Mouse (Mus musculus) heart, embryonic 16.5 days (tissue): ENCODE measurements at regions not wholly inside any gene's neighbourhood (a gene's known extent, or its start where the extent isn't known, plus 50 kb on each side); places are given as distances from the start of the nearest gene placed in this dataset.

ENCODE experiments used
- ATAC-seq: fragments of 200-750 bp; cut with Nextera tagmentation; replicated peaks from 2 replicates; pipeline ENCODE4 v1.8.0; 2017; ENCODE audit warnings: moderate number of reproducible peaks; ENCODE audit not compliant: insufficient read depth, low FRiP score; ENCODE audit errors: extremely low read depth
- H3K27ac ChIP-seq: fragments of 300-500 bp; sonication (generic); 2 replicates; pipeline ENCODE4 v1.5.1; 2014; ENCODE audit warnings: mild to moderate bottlenecking, low read length, control low read depth, moderate library complexity
- H3K27me3 ChIP-seq: fragments of 300-500 bp; sonication (generic); 2 replicates; pipeline ENCODE4 v1.6.1; 2014; ENCODE audit warnings: low read length, mixed read lengths; ENCODE audit not compliant: control insufficient read depth, insufficient read depth
- H3K36me3 ChIP-seq: fragments of 300-500 bp; sonication (generic); 2 replicates; pipeline ENCODE4 v1.6.1; 2014; ENCODE audit not compliant: control insufficient read depth, insufficient read depth
- H3K4me1 ChIP-seq: fragments of 300-500 bp; sonication (generic); 2 replicates; pipeline ENCODE4 v1.6.1; 2014; ENCODE audit warnings: low read length, mixed read lengths; ENCODE audit not compliant: control insufficient read depth, insufficient read depth
- H3K4me2 ChIP-seq: fragments of 300-500 bp; sonication (generic); 2 replicates; pipeline ENCODE4 v1.6.1; 2014; ENCODE audit warnings: low read depth, mild to moderate bottlenecking, control low read depth, low read length
- H3K4me3 ChIP-seq: fragments of 300-500 bp; sonication (generic); 2 replicates; pipeline ENCODE4 v1.5.1; 2014; ENCODE audit warnings: mild to moderate bottlenecking, control low read depth, low read length
- H3K9ac ChIP-seq: fragments of 300-500 bp; sonication (generic); 2 replicates; pipeline ENCODE4 v1.6.1; 2014; ENCODE audit warnings: low read length, control low read depth
- H3K9me3 ChIP-seq: fragments of 300-500 bp; sonication (generic); replicated peaks from 2 replicates; pipeline ENCODE4 v1.6.1; 2016; ENCODE audit warnings: low read length; ENCODE audit not compliant: control insufficient read depth
- WGBS: fragments of 180-500 bp; shearing (Covaris S2); extraction: QIAGEN DNeasy Blood & Tissue Kit; methylation state at CpG from one replicate; pipeline ENCODE4 v1.1.7; 2014; 5-methylcytosine and 5-hydroxymethylcytosine counted together

GRCm38 (mm10) chr17:9839256-9839655 is 169.7 kb upstream of the Pabpc6 start:
- WGBS, result 59% methylated on average over 7 of the region's 7 CpGs

GRCm38 (mm10) chr17:9836995-9837842 is 167.7 kb upstream of the Pabpc6 start:
- H3K4me3 ChIP-seq, result no peak overlapping the region
- ATAC-seq, result peak; percentile 63; the same call in 1 of the 2 replicates
- no peaks in the 10 kb centered on the region for H3K36me3 ChIP-seq
- H3K4me1 ChIP-seq, result peaks cover 10% of the 10 kb centered on the region
- no peak overlapping the region for H3K4me2 ChIP-seq
- peak overlapping the region; percentile 49 for H3K27ac ChIP-seq
- H3K9ac ChIP-seq, result no peak overlapping the region
- peaks cover 7% of the 10 kb centered on the region for H3K9me3 ChIP-seq
- 53% methylated on average over 7 of the region's 7 CpGs for WGBS
- no peaks in the 10 kb centered on the region for H3K27me3 ChIP-seq

More at GRCm38 (mm10) chr17:9839256-9839655, 169.7 kb upstream of the Pabpc6 start:
- H3K4me3 ChIP-seq, result no peak overlapping the region
- ATAC-seq, result no peak
- peaks cover 7% of the 10 kb centered on the region for H3K9me3 ChIP-seq
- H3K4me2 ChIP-seq, result no peak overlapping the region
- no peaks in the 10 kb centered on the region for H3K27me3 ChIP-seq
- no peaks in the 10 kb centered on the region for H3K36me3 ChIP-seq
- H3K4me1 ChIP-seq, result peaks cover 10% of the 10 kb centered on the region
- no peak overlapping the region for H3K27ac ChIP-seq
- H3K9ac ChIP-seq, result no peak overlapping the region

DNA sequence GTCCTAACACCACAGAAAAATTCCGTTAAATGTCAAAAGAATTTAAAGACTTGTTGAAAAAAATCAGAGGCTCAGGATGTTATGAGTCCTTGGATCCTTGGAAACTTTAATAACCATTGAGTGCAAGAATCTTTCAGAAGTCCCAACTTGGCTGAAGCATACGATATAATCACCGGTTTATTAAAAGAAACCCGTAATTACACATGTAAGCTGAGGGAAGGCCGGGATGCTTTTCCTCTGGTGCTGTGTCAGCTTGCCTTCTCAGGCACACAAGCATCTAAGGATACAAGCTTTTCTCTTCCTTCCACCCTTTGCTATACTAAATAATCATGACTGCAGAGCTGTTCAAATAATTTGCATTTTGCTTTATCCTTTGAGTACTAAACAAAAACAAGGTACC is 160.4 kb upstream of the Pabpc6 start:
- no peak for ATAC-seq
- Histone ChIP-seq H3K4me2 (no peak overlapping the region), H3K4me3 (no peak overlapping the region), H3K9ac (no peak overlapping the region), H3K36me3 (no peaks in the 10 kb centered on the region), H3K27me3 (no peaks in the 10 kb centered on the region), H3K27ac (no peak overlapping the region), H3K9me3 (no peaks in the 10 kb centered on the region), H3K4me1 (no peaks in the 10 kb centered on the region)
- 79% methylated on average over 5 of the region's 5 CpGs for WGBS

DNA sequence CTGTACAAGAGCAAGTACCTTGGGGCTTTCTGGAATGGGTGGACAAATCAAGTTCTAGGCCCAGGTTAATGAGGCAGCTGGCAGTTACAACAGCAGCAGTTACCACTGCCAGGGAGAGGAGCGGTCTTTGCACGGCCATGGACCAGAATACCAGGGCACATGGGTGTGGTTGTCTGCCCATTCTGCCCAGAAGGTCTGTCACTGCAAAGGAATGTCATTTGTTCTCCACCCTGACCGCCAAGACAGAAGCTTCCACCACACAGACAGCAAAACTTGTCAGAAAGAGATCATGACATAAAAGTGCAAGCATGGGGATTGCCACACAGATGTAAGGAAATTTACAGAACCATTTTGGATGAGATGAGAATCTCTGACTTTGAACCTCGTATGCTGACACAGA is 151.8 kb upstream of the Pabpc6 start:
- no peak overlapping the region for H3K27ac ChIP-seq
- 76% methylated on average over 4 of the region's 4 CpGs for WGBS
- no peak for ATAC-seq
- no peak overlapping the region for H3K9ac ChIP-seq
- H3K36me3 ChIP-seq, result no peaks in the 10 kb centered on the region
- H3K9me3 ChIP-seq, result peaks cover 4% of the 10 kb centered on the region; the same call in 1 of the 2 replicates
- H3K27me3 ChIP-seq, result no peaks in the 10 kb centered on the region
- H3K4me3 ChIP-seq, result no peak overlapping the region
- H3K4me2 ChIP-seq, result no peak overlapping the region
- H3K4me1 ChIP-seq, result no peaks in the 10 kb centered on the region

GRCm38 (mm10) chr17:9817056-9817455 is 147.5 kb upstream of the Pabpc6 start:
- H3K4me2 ChIP-seq, result no peak overlapping the region
- H3K4me3 ChIP-seq, result no peak overlapping the region
- no peak overlapping the region for H3K27ac ChIP-seq
- H3K4me1 ChIP-seq, result no peaks in the 10 kb centered on the region
- no peaks in the 10 kb centered on the region for H3K27me3 ChIP-seq
- no peaks in the 10 kb centered on the region for H3K36me3 ChIP-seq
- H3K9ac ChIP-seq, result no peak overlapping the region
- peaks cover 4% of the 10 kb centered on the region; the same call in 1 of the 2 replicates for H3K9me3 ChIP-seq
- ATAC-seq, result no peak

- ATAC-seq, result no peak
- no peak overlapping the region for H3K9ac ChIP-seq
- no peaks in the 10 kb centered on the region for H3K36me3 ChIP-seq
- H3K4me1 ChIP-seq, result no peaks in the 10 kb centered on the region
- H3K9me3 ChIP-seq, result 0 out of 2 replicates have a peak, but pooled peaks cover 2% of the 10 kb centered on the region
- no peaks in the 10 kb centered on the region for H3K27me3 ChIP-seq
- H3K4me3 ChIP-seq, result no peak overlapping the region; the same call in 1 of the 2 replicates
- peak overlapping the region; percentile 34 for H3K4me2 ChIP-seq
- WGBS, result 49% methylated on average over 8 of the region's 8 CpGs
- H3K27ac ChIP-seq, result no peak overlapping the region
Measured at GRCm38 (mm10) chr17:9797069-9797468, 127.6 kb upstream of the Pabpc6 start.

- 0 out of 2 replicates have a peak, but pooled peaks cover 2% of the 10 kb centered on the region for H3K9me3 ChIP-seq
- 68% methylated on average over 13 of the region's 13 CpGs for WGBS
- H3K4me3 ChIP-seq, result no peak overlapping the region
- no peak overlapping the region for H3K9ac ChIP-seq
- H3K27me3 ChIP-seq, result no peaks in the 10 kb centered on the region
- peak overlapping the region; percentile 34 for H3K4me2 ChIP-seq
- no peak overlapping the region for H3K27ac ChIP-seq
- H3K4me1 ChIP-seq, result no peaks in the 10 kb centered on the region
- ATAC-seq, result no peak
- H3K36me3 ChIP-seq, result no peaks in the 10 kb centered on the region
Measured at GRCm38 (mm10) chr17:9796225-9796988, 126.9 kb upstream of the Pabpc6 start.

DNA sequence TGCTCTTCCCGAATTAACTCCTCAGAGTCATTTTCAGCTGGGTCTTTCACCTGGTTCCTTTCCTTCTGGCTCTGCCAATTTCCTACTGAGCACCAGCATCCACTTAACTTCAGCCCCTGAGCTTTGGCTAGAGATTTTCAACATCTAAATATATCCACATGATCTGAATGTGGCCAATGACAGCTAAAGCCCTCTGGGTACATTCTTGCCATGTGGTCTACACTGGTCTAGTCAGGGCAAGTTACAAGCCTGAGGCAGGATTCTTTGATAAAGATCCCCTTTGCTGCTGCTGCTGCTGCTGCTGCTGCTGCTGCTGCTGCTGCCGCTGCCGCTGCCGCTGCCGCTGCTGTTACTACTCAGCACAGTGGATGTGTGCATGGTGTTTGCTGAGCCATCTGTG is 109.3 kb upstream of the Pabpc6 start:
- H3K4me2 ChIP-seq, result no peak overlapping the region

GRCm38 (mm10) chr17:9777165-9777564 is 107.6 kb upstream of the Pabpc6 start:
- no peaks in the 10 kb centered on the region for H3K27me3 ChIP-seq
- H3K9ac ChIP-seq, result no peak overlapping the region
- no peaks in the 10 kb centered on the region for H3K36me3 ChIP-seq
- no peak overlapping the region for H3K27ac ChIP-seq
- no peak overlapping the region for H3K4me2 ChIP-seq
- no peak for ATAC-seq
- H3K4me3 ChIP-seq, result no peak overlapping the region
- no peaks in the 10 kb centered on the region for H3K9me3 ChIP-seq
- peaks cover 6% of the 10 kb centered on the region; the same call in 1 of the 2 replicates for H3K4me1 ChIP-seq

More for the DNA sequence above, 109.3 kb upstream of the Pabpc6 start:
- no peak overlapping the region for H3K4me3 ChIP-seq
- no peak overlapping the region for H3K27ac ChIP-seq
- 64% methylated on average over 5 of the region's 5 CpGs for WGBS
- H3K9ac ChIP-seq, result no peak overlapping the region
- no peaks in the 10 kb centered on the region for H3K36me3 ChIP-seq
- no peak for ATAC-seq
- H3K27me3 ChIP-seq, result no peaks in the 10 kb centered on the region
- no peaks in the 10 kb centered on the region for H3K9me3 ChIP-seq
- H3K4me1 ChIP-seq, result peaks cover 6% of the 10 kb centered on the region; the same call in 1 of the 2 replicates
